Mouse (Mus musculus) layer of hippocampus, adult 8-10 months (tissue): ENCODE results near the gene Trem2. TPM values are rescaled to one million over a fixed set of nuclear protein-coding genes. Genes with fewer than 3 reads are reported as not detected.

Experiments
- total RNA-seq, 4 experiments: library from RNA; stranded (reverse); gene quantifications; 2 replicates each; pipeline ENCODE4 v1.2.4; 2022

Trem2 gene
- total RNA-seq, 4 experiments from 2014 or later = 12.2 to 201 (median 95.9) TPM

Other genes with a start within 250 kb of the Trem2 start
- gene 9830107B12Rik, start 200.1 kb upstream of the Trem2 start, total RNA-seq = not detected
- under 1 TPM in 1 of 4 experiments, not detected in 3; 0.58 TPM for gene A530064D06Rik, start 179.1 kb upstream of the Trem2 start, total RNA-seq
- gene Trem1, start 113.6 kb upstream of the Trem2 start, total RNA-seq = not detected
- gene Trem3, start 98.6 kb upstream of the Trem2 start, total RNA-seq = not detected
- gene Treml4, start 82.1 kb upstream of the Trem2 start, total RNA-seq = not detected
- gene Treml2, start 46.9 kb upstream of the Trem2 start, total RNA-seq = 1 to 10 TPM in 2 of 4 experiments, under 1 TPM in 2; 0.14 to 2.8 (median 1.5) TPM
- gene B430306N03Rik, start 30.3 kb upstream of the Trem2 start, total RNA-seq = under 1 TPM in 3 of 4 experiments, not detected in 1; 0.21 to 0.64 (median 0.43) TPM
- under 1 TPM; 0.36 to 0.91 (median 0.74) TPM for gene Treml1, start 13.5 kb downstream of the Trem2 start, total RNA-seq
- gene Nfya, start 63.5 kb downstream of the Trem2 start, total RNA-seq = 10 to 100 TPM; 22.2 to 35.0 (median 27.9) TPM
- gene Oard1, start 63.6 kb downstream of the Trem2 start, total RNA-seq = 10 to 100 TPM; 13.2 to 18.9 (median 16.0) TPM
- under 1 TPM in 1 of 4 experiments, not detected in 3; 0.23 TPM for gene Apobec2, start 86.5 kb downstream of the Trem2 start, total RNA-seq
- gene Tspo2, start 105.1 kb downstream of the Trem2 start, total RNA-seq = not detected
- 1 to 10 TPM in 1 of 4 experiments, under 1 TPM in 3; 0.67 to 1.3 (median 0.80) TPM for gene Unc5cl, start 108.5 kb downstream of the Trem2 start, total RNA-seq